Mouse (Mus musculus) left cerebral cortex, adult 2 months (tissue): ENCODE results near the gene Samd1. TPM values are rescaled to one million over a fixed set of nuclear protein-coding genes. Genes with fewer than 3 reads are reported as not detected.

Source experiments
- DNase-seq, 2 experiments: peaks; one replicate each; pipeline ENCODE4 v3.0.0; 2021 to 2022; ENCODE audit warnings: low spot score in 2 of 2, mixed read lengths in 1 of 2; ENCODE audit errors: extremely low spot score in 1 of 2
- H3K27ac ChIP-seq: fragments of 200-600 bp; 2 replicates; pipeline ENCODE4 v1.8.1; 2022
- H3K4me3 ChIP-seq: fragments of 200-600 bp; 2 replicates; pipeline ENCODE4 v1.8.1; 2022
- CTCF ChIP-seq: fragments of 200-600 bp; IDR thresholded peaks from 2 replicates; pipeline ENCODE4 v1.8.1; 2022; ENCODE audit warnings: antibody characterized with exemption, mild to moderate bottlenecking, moderate library complexity
- intact Hi-C: fragments of 180-260 bp; cut with DNase I; formaldehyde crosslinking; loops from one replicate; pipeline ENCODE4 v1.15.1; 2025
- total RNA-seq, 2 experiments: library from RNA; stranded (reverse); gene quantifications; 2 replicates each; pipeline ENCODE4 v1.2.3; 2021

Gene Samd1
- total RNA-seq, 2 experiments from 2014 or later = 39.3 to 43.7 TPM

GRCm38 (mm10) chr8:84021569-84021968 is 24.1 kb downstream of the Samd1 start:
- Histone ChIP-seq H3K27ac (no peak overlapping the region), H3K4me3 (no peak overlapping the region)
- intact Hi-C loops = no loop called here
- DNase-seq = no peak
- TF ChIP-seq CTCF = no peak

GRCm38 (mm10) chr8:84023085-84023484 is 25.6 kb downstream of the Samd1 start:
- Histone ChIP-seq H3K27ac (no peak overlapping the region), H3K4me3 (no peak overlapping the region)
- intact Hi-C loops = no loop called here
- no peak for DNase-seq
- no peak for TF ChIP-seq CTCF

- TF ChIP-seq CTCF = no peak
- DNase-seq = no peak
- Histone ChIP-seq H3K4me3 (no peak overlapping the region), H3K27ac (no peak overlapping the region)
- intact Hi-C loops = no loop called here
Observed at GRCm38 (mm10) chr8:84023631-84024030, 26.2 kb downstream of the Samd1 start.

GRCm38 (mm10) chr8:84024171-84024570 is 26.7 kb downstream of the Samd1 start:
- peak; percentile 58 for TF ChIP-seq CTCF
- H3K4me3 ChIP-seq = no peak overlapping the region
- intact Hi-C loops = no loop called here
- no peak overlapping the region for H3K27ac ChIP-seq
- DNase-seq = no peak

GRCm38 (mm10) chr8:84025863-84026262 is 28.4 kb downstream of the Samd1 start:
- peak; percentile 31 to 36 for DNase-seq
- Histone ChIP-seq H3K4me3 (peak overlapping the region; percentile 39), H3K27ac (no peak overlapping the region)
- no peak for TF ChIP-seq CTCF
- intact Hi-C loops = no loop called here

- intact Hi-C loops = no loop called here
Observed at GRCm38 (mm10) chr8:84027449-84027848, 30.0 kb downstream of the Samd1 start.

GRCm38 (mm10) chr8:84029272-84029671 is 31.8 kb downstream of the Samd1 start:
- Histone ChIP-seq H3K27ac (no peak overlapping the region), H3K4me3 (no peak overlapping the region)
- intact Hi-C loops = no loop called here
- no peak for TF ChIP-seq CTCF
- DNase-seq = no peak

More at GRCm38 (mm10) chr8:84027449-84027848, 30.0 kb downstream of the Samd1 start:
- Histone ChIP-seq H3K27ac (no peak overlapping the region), H3K4me3 (no peak overlapping the region)
- DNase-seq = no peak
- no peak for TF ChIP-seq CTCF

GRCm38 (mm10) chr8:84032777-84033176 is 35.3 kb downstream of the Samd1 start:
- intact Hi-C loops = no loop called here
- Histone ChIP-seq H3K27ac (no peak overlapping the region), H3K4me3 (no peak overlapping the region)
- no peak for DNase-seq
- no peak for TF ChIP-seq CTCF

GRCm38 (mm10) chr8:84038015-84038414 is 40.5 kb downstream of the Samd1 start:
- no peak for DNase-seq
- H3K27ac ChIP-seq = no peak overlapping the region
- intact Hi-C loops = loop anchor here (5.0 kb wide), 2 partner anchors 174 to 319 kb away; no protein-coding TSS in a partner anchor
- TF ChIP-seq CTCF = no peak
- no peak overlapping the region for H3K4me3 ChIP-seq

GRCm38 (mm10) chr8:84039050-84039449 is 41.6 kb downstream of the Samd1 start:
- TF ChIP-seq CTCF = peak; percentile 86
- Histone ChIP-seq H3K4me3 (no peak overlapping the region), H3K27ac (no peak overlapping the region)
- DNase-seq = peak; percentile 66 to 72
- intact Hi-C loops = loop anchor here (5.0 kb wide), 2 partner anchors 173 to 318 kb away; no protein-coding TSS in a partner anchor

GRCm38 (mm10) chr8:84042066-84042947 is 44.8 kb downstream of the Samd1 start, which contains the start of gene Il27ra:
TSS of gene Il27ra (minus strand) at chr8:84042589.
- Histone ChIP-seq H3K4me3 (peak within 1 kb of the TSS; percentile 38), H3K27ac (no peak within 1 kb of the TSS)
- TF ChIP-seq CTCF = peak; percentile 70
- intact Hi-C loops = loop anchor here (5.0 kb wide), 1 partner anchor 130 kb away; no protein-coding TSS in a partner anchor
- DNase-seq = peak in 1 of 2 experiments; percentile 37

GRCm38 (mm10) chr8:84042948-84043342 is 45.5 kb downstream of the Samd1 start:
- H3K27ac ChIP-seq = no peak overlapping the region
- DNase-seq = no peak
- no peak for TF ChIP-seq CTCF
- no peak overlapping the region for H3K4me3 ChIP-seq
- intact Hi-C loops = loop anchor here (5.0 kb wide), 1 partner anchor 129 kb away; no protein-coding TSS in a partner anchor
